Mouse (Mus musculus): ENCODE results near the gene Grb10. TPM values are rescaled to one million over a fixed set of nuclear protein-coding genes. Genes with fewer than 3 reads are reported as not detected.

Grb10 gene
- polyA plus RNA-seq, 2 experiments, result 43.2 to 91.5 TPM

DNA sequence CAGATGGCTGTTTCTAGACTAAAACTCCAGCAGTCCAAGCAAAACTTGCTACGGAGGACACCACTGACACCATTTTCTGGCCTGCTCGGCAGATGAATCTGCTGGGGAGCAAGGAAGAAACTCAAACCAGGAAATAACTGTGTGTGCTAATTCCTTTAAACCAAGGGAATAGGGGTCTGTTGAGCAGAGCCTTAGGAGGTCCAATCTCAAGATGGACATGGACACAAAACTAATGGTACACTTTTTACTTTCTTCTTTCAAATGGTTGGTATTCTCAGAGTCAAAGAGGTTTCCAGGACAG lies 80.5 kb downstream of the Grb10 start:
- Histone ChIP-seq H3K4me2 (ENCODE audit: low read depth) (no peak overlapping the region), H3K27ac (no peak overlapping the region), H3K9ac (replicated peaks) (no peak overlapping the region), H3K36me3 (replicated peaks; ENCODE audit: control insufficient read depth, insufficient read depth, low read depth) (no peaks in the 10 kb centered on the region; the same call in 1 of the 2 replicates), H3K4me1 (replicated peaks; ENCODE audit: control insufficient read depth in 2 of 2, insufficient read depth in 2 of 2, low read length in 1 of 2) (peaks cover 15 to 21% of the 10 kb centered on the region in 2 experiments), H3K4me3 (ENCODE audit: insufficient read depth in 1 of 2, low read depth in 2 of 2, low read length in 2 of 2) (no peak overlapping the region), H3K9me3 (ENCODE audit: control insufficient read depth, low read length) (no peaks in the 10 kb centered on the region), H3K27me3 (ENCODE audit: control insufficient read depth, insufficient read depth, low read length) (no peaks in the 10 kb centered on the region)
- ATAC-seq (ENCODE audit: insufficient read depth), result no peak
- 78% methylated on average over 2 of the region's 2 CpGs for WGBS (ENCODE audit: insufficient replicate concordance)
- DNase-seq (ENCODE audit: low read depth in 3 of 3, low spot score in 3 of 3), result no peak
- TF ChIP-seq CTCF (IDR thresholded peaks at IDR 0.05; ENCODE audit: low read depth) (no peak), EP300 (IDR thresholded peaks at IDR 0.05; ENCODE audit: low read depth) (no peak)

DNA sequence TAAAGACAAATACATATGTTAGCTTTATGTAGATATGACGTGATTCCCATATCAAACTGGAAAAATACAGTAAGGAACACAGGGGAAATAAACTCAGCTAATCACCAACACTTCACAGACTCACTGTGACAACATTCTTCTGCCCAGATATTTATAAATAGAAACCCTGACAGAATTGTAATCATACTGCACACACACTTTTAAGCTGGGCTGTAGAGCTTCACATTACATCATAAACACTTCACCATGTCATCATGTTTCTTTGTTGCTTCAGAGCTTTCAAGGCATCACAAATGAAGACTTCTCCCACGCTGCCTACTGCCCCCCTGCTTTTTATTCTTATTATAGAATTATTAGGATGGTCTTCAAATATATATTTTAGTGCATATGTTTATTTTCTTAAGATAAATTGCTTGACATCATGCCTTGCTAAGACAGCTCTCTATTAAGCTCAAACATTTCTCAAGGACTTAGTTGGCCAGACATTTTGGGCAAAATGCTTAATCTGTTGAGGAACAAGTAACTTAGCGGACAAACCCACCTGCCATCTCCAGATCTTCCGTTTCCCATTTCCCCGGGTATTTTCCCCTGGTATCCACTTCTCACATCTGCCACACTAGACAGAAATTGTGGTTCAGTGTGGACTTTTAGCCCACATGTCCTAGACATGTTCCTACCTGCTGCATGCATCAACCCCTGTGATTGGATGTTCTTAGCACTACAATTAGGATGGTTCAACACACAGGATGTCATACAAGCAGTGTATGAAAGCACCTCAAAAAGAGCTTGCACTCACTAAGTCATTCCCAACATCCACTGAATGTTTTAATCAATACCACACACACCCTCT lies 81.0 kb downstream of the Grb10 start:
- DNase-seq (ENCODE audit: low read depth in 3 of 3, low spot score in 3 of 3), result no peak
- Histone ChIP-seq H3K27ac (no peak overlapping the region), H3K27me3 (ENCODE audit: control insufficient read depth, insufficient read depth, low read length) (no peaks in the 10 kb centered on the region), H3K9me3 (ENCODE audit: control insufficient read depth, low read length) (no peaks in the 10 kb centered on the region), H3K9ac (replicated peaks) (no peak overlapping the region), H3K4me3 (ENCODE audit: insufficient read depth in 1 of 2, low read depth in 2 of 2, low read length in 2 of 2) (no peak overlapping the region), H3K4me1 (replicated peaks; ENCODE audit: control insufficient read depth in 2 of 2, insufficient read depth in 2 of 2, low read length in 1 of 2) (peaks cover 9 to 21% of the 10 kb centered on the region in 2 experiments), H3K4me2 (ENCODE audit: low read depth) (no peak overlapping the region), H3K36me3 (replicated peaks; ENCODE audit: control insufficient read depth, insufficient read depth, low read depth) (no peaks in the 10 kb centered on the region; the same call in 1 of the 2 replicates)
- 70% methylated on average over 5 of the region's 5 CpGs for WGBS (ENCODE audit: insufficient replicate concordance)
- no peak for TF ChIP-seq CTCF (IDR thresholded peaks at IDR 0.05; ENCODE audit: low read depth)
- no peak for TF ChIP-seq EP300 (IDR thresholded peaks at IDR 0.05; ENCODE audit: low read depth)
- no peak for ATAC-seq (ENCODE audit: insufficient read depth)

DNA sequence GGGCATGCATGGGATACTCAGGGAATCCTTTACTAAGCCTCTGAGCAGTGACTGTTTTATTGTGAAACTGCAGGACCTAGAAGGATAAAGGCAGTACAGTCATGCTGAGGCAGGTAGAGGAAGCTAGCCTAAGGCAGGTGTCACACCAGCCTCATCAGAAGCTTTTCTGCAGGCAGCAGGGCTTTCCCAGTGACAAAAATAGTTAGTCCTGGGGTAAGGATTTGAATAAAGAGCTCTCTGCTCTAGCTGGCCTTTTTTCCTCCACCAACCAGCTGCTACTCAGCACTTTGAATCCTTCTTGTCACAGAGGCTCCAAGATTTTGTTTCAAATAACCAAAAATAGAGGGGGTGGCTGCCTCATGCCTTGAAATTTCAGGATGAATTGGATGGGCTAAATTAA lies 82.7 kb downstream of the Grb10 start:
- H3K4me3 ChIP-seq (ENCODE audit: insufficient read depth in 1 of 2, low read depth in 2 of 2, low read length in 2 of 2), result no peak overlapping the region
- DNase-seq (ENCODE audit: low read depth in 3 of 3, low spot score in 3 of 3) (no peak), ATAC-seq (ENCODE audit: insufficient read depth) (no peak)
- no peaks in the 10 kb centered on the region; the same call in 1 of the 2 replicates for H3K36me3 ChIP-seq (replicated peaks; ENCODE audit: control insufficient read depth, insufficient read depth, low read depth)
- H3K4me2 ChIP-seq (ENCODE audit: low read depth), result no peak overlapping the region
- peaks cover 0 to 8% of the 10 kb centered on the region in 2 experiments; a peak in 2 of 4 replicates for H3K4me1 ChIP-seq (replicated peaks; ENCODE audit: control insufficient read depth in 2 of 2, insufficient read depth in 2 of 2, low read length in 1 of 2)
- H3K9ac ChIP-seq (replicated peaks), result no peak overlapping the region
- no peaks in the 10 kb centered on the region for H3K9me3 ChIP-seq (ENCODE audit: control insufficient read depth, low read length)
- no peak overlapping the region for H3K27ac ChIP-seq
- TF ChIP-seq EP300 (IDR thresholded peaks at IDR 0.05; ENCODE audit: low read depth) (no peak), CTCF (IDR thresholded peaks at IDR 0.05; ENCODE audit: low read depth) (no peak)
- H3K27me3 ChIP-seq (ENCODE audit: control insufficient read depth, insufficient read depth, low read length), result no peaks in the 10 kb centered on the region

DNA sequence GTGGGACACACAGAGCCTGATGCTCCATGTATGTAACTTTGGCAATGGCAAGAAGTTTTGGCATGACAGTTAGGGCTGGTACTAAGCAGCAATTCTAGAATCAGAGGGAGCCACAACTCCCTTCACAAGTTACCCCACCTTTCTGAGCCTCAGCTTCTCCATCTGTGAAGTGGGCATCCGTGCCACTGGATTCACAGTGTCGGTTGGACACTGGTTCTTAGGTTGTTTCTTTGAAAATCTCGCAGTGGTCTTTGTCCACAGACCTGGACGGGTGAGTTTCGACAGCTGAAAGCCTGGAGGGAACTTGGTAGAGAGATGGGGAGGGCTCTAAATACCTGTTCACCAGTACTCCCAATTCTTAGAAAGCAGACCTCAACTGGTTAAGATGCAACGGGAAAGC lies 83.9 kb downstream of the Grb10 start:
- H3K27ac ChIP-seq, result no peak overlapping the region
- peaks cover 0 to 7% of the 10 kb centered on the region in 2 experiments; a peak in 2 of 4 replicates for H3K4me1 ChIP-seq (replicated peaks; ENCODE audit: control insufficient read depth in 2 of 2, insufficient read depth in 2 of 2, low read length in 1 of 2)
- H3K4me3 ChIP-seq (ENCODE audit: insufficient read depth in 1 of 2, low read depth in 2 of 2, low read length in 2 of 2), result no peak overlapping the region
- no peak overlapping the region for H3K4me2 ChIP-seq (ENCODE audit: low read depth)
- H3K27me3 ChIP-seq (ENCODE audit: control insufficient read depth, insufficient read depth, low read length), result no peaks in the 10 kb centered on the region
- ATAC-seq (ENCODE audit: insufficient read depth) (no peak), DNase-seq (ENCODE audit: low read depth in 3 of 3, low spot score in 3 of 3) (no peak)
- no peaks in the 10 kb centered on the region for H3K9me3 ChIP-seq (ENCODE audit: control insufficient read depth, low read length)
- no peak overlapping the region for H3K9ac ChIP-seq (replicated peaks)
- no peak for TF ChIP-seq CTCF (IDR thresholded peaks at IDR 0.05; ENCODE audit: low read depth)
- TF ChIP-seq EP300 (IDR thresholded peaks at IDR 0.05; ENCODE audit: low read depth), result no peak
- H3K36me3 ChIP-seq (replicated peaks; ENCODE audit: control insufficient read depth, insufficient read depth, low read depth), result no peaks in the 10 kb centered on the region; the same call in none of the 2 replicates
- WGBS (ENCODE audit: insufficient replicate concordance), result 70% methylated on average over 6 of the region's 6 CpGs

DNA sequence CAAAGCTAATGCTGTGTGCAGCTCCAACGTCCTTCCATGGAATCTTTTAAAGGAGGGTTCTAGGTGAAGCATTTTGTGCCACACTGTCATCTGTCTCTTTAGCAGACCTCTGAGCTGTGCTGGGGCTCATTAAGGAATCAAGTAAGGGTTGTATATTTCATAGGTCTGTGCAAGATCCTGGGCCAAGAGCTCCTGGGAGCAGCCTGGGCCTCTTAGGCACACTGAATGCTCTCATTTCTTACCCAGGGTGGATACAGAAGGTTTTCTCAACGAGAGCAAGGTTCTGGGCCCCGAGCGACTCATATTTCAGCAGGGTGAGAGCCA lies 84.4 kb downstream of the Grb10 start:
- DNase-seq (ENCODE audit: low read depth in 3 of 3, low spot score in 3 of 3) (no peak), ATAC-seq (ENCODE audit: insufficient read depth) (no peak)
- TF ChIP-seq CTCF (IDR thresholded peaks at IDR 0.05; ENCODE audit: low read depth) (no peak), EP300 (IDR thresholded peaks at IDR 0.05; ENCODE audit: low read depth) (no peak)
- no peaks in the 10 kb centered on the region for H3K27me3 ChIP-seq (ENCODE audit: control insufficient read depth, insufficient read depth, low read length)
- H3K36me3 ChIP-seq (replicated peaks; ENCODE audit: control insufficient read depth, insufficient read depth, low read depth), result no peaks in the 10 kb centered on the region; the same call in none of the 2 replicates
- H3K4me1 ChIP-seq (replicated peaks; ENCODE audit: control insufficient read depth in 2 of 2, insufficient read depth in 2 of 2, low read length in 1 of 2), result peaks cover 0 to 10% of the 10 kb centered on the region in 2 experiments; a peak in 2 of 4 replicates
- 62% methylated on average over 4 of the region's 4 CpGs for WGBS (ENCODE audit: insufficient replicate concordance)
- no peak overlapping the region for H3K4me2 ChIP-seq (ENCODE audit: low read depth)
- H3K27ac ChIP-seq, result no peak overlapping the region
- no peaks in the 10 kb centered on the region for H3K9me3 ChIP-seq (ENCODE audit: control insufficient read depth, low read length)
- H3K9ac ChIP-seq (replicated peaks), result no peak overlapping the region
- H3K4me3 ChIP-seq (ENCODE audit: insufficient read depth in 1 of 2, low read depth in 2 of 2, low read length in 2 of 2), result no peak overlapping the region
